Mouse (Mus musculus) ES-E14 (cell line): ENCODE measurements at regions not wholly inside any gene's neighbourhood (a gene's known extent, or its start where the extent isn't known, plus 50 kb on each side); places are given as distances from the start of the nearest gene placed in this dataset.

Source experiments
- DNase-seq: peaks from one replicate; pipeline ENCODE4 v3.0.0-alpha.2; 2013; ENCODE audit warnings: low read depth, low spot score
- H3K27ac ChIP-seq: 2 replicates; pipeline ENCODE4 v1.5.1; 2012; ENCODE audit warnings: low read depth, mild to moderate bottlenecking, low read length, moderate library complexity, mixed read lengths; ENCODE audit not compliant: poor library complexity, insufficient read depth, severe bottlenecking
- H3K36me3 ChIP-seq: 2 replicates; pipeline ENCODE4 v1.6.1; 2012; ENCODE audit warnings: mild to moderate bottlenecking, low read length, moderate library complexity, mixed read lengths; ENCODE audit not compliant: control insufficient read depth, poor library complexity, insufficient read depth, severe bottlenecking
- H3K4me1 ChIP-seq, 2 experiments: fragments of 150-350 bp in 1 of 2; sonication (generic) in 1 of 2; 2 replicates each; pipeline ENCODE4 v1.6.1; 2012; ENCODE audit warnings: low read length in 2 of 2, mild to moderate bottlenecking in 1 of 2, mixed read lengths in 1 of 2; ENCODE audit not compliant: control insufficient read depth in 2 of 2, insufficient read depth in 2 of 2, poor library complexity in 1 of 2
- H3K4me3 ChIP-seq, 2 experiments: fragments of 150-350 bp in 1 of 2; sonication (generic) in 1 of 2; 2 replicates each; pipeline ENCODE4 v1.5.1; 2012; ENCODE audit warnings: low read length in 2 of 2, low read depth in 1 of 2, mild to moderate bottlenecking in 1 of 2, mixed read lengths in 1 of 2; ENCODE audit not compliant: insufficient read depth in 1 of 2, poor library complexity in 1 of 2, severe bottlenecking in 1 of 2
- H3K9ac ChIP-seq: 2 replicates; pipeline ENCODE4 v1.6.1; 2012; ENCODE audit warnings: low read depth, mild to moderate bottlenecking, low read length, mixed read lengths; ENCODE audit not compliant: poor library complexity, insufficient read depth, severe bottlenecking
- H3K9me3 ChIP-seq: fragments of 150-350 bp; sonication (generic); 2 replicates; pipeline ENCODE4 v1.6.1; 2012; ENCODE audit warnings: low read depth, mild to moderate bottlenecking, low read length; ENCODE audit not compliant: control insufficient read depth, insufficient read depth
- CHD2 ChIP-seq: IDR thresholded peaks from 2 replicates; pipeline ENCODE4 v1.6.1; 2014; ENCODE audit warnings: mild to moderate bottlenecking, low read depth, low read length, inconsistent platforms
- HCFC1 ChIP-seq: IDR thresholded peaks from 2 replicates; pipeline ENCODE4 v1.6.1; 2012; ENCODE audit warnings: low read length, inconsistent platforms, borderline replicate concordance; ENCODE audit not compliant: insufficient read depth
- MAFK ChIP-seq: IDR thresholded peaks from 2 replicates; pipeline ENCODE4 v1.6.1; 2014; ENCODE audit warnings: mild to moderate bottlenecking, low read depth, low read length, inconsistent platforms; ENCODE audit not compliant: insufficient read depth
- ZC3H11A ChIP-seq: IDR thresholded peaks from 2 replicates; pipeline ENCODE4 v1.6.1; 2012; ENCODE audit warnings: low read depth, mild to moderate bottlenecking, inconsistent platforms, low read length, borderline replicate concordance
- ZNF384 ChIP-seq: IDR thresholded peaks from 2 replicates; pipeline ENCODE4 v1.6.1; 2012; ENCODE audit warnings: low read depth, low read length, inconsistent platforms
- in situ Hi-C, 2 experiments: fragments of 600-800 bp; cut with MboI; formaldehyde crosslinking; loops; one replicate each; pipeline ENCODE4 v1.15.1; 2025; ENCODE audit warnings: low sequenced_read_pairs in 2 of 2, inconsistent platforms in 1 of 2; ENCODE audit not compliant: unreplicated experiment in 2 of 2

DNA sequence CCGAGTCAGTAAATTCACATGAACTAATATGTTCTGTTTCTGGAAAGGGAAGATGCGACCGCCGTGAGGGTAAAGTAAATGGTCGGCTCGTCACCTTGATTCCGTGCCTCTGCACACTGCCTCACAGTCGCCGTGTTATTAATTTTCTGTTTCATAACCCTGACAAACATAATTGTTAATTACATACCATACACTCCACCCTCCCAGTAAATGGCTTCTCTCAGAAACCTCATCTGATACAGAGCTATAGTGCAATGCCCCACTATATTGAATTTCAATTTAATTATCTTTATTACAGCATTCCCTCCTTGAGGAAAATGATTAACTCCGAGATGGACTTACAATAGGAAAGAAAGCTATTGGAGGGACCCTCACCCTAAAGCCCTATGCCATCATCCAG, 305.5 kb upstream of the Id4 start:
- in situ Hi-C loops = no loop called here
- Histone ChIP-seq H3K27ac (no peak overlapping the region), H3K9me3 (no peaks in the 10 kb centered on the region), H3K4me1 (no peaks in the 10 kb centered on the region), H3K36me3 (no peaks in the 10 kb centered on the region), H3K9ac (no peak overlapping the region), H3K4me3 (no peak overlapping the region)
- TF ChIP-seq CHD2 (no peak), HCFC1 (no peak), ZC3H11A (no peak), ZNF384 (no peak), MAFK (no peak)
- no peak for DNase-seq

DNA sequence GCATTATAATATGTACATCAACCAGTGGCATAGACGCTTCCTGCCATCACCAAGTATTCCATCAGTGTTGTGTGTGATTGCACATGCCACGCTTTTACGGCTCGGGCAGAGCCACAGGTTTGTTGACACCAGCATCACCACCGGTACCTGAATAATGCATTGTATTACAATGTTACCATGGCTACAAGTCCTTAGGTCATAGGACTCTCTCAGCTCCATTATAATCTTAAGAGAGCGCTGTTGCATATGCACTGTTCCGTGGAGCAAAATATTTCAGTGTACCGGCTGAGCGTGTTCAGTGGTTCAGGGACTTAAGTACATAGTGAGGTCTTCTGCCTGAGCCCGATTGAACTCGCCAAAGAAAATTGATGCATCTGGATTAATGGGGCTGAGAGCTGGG, 303.4 kb upstream of the Id4 start:
- Histone ChIP-seq H3K27ac (no peak overlapping the region), H3K4me1 (no peaks in the 10 kb centered on the region), H3K4me3 (no peak overlapping the region), H3K9me3 (no peaks in the 10 kb centered on the region), H3K36me3 (no peaks in the 10 kb centered on the region), H3K9ac (no peak overlapping the region)
- no peak for TF ChIP-seq CHD2
- no peak for TF ChIP-seq ZC3H11A
- TF ChIP-seq HCFC1 = no peak
- no peak for TF ChIP-seq MAFK
- TF ChIP-seq ZNF384 = no peak
- in situ Hi-C loops = no loop called here
- DNase-seq = no peak

- DNase-seq = no peak
- Histone ChIP-seq H3K36me3 (no peaks in the 10 kb centered on the region), H3K4me1 (no peaks in the 10 kb centered on the region), H3K4me3 (no peak overlapping the region), H3K9ac (no peak overlapping the region), H3K27ac (no peak overlapping the region), H3K9me3 (no peaks in the 10 kb centered on the region)
- in situ Hi-C loops = no loop called here
- TF ChIP-seq CHD2 (no peak), HCFC1 (no peak), MAFK (no peak), ZC3H11A (no peak), ZNF384 (no peak)
These were observed 286.8 kb upstream of the Id4 start for GRCm38 (mm10) chr13:47974216-47974615.

GRCm38 (mm10) chr13:47974756-47975515, 286.1 kb upstream of the Id4 start:
- no peaks in the 10 kb centered on the region for H3K36me3 ChIP-seq
- no peak overlapping the region for H3K4me3 ChIP-seq
- H3K9ac ChIP-seq = no peak overlapping the region
- H3K4me1 ChIP-seq = no peaks in the 10 kb centered on the region
- DNase-seq = no peak
- no peak overlapping the region for H3K27ac ChIP-seq
- H3K9me3 ChIP-seq = no peaks in the 10 kb centered on the region
- in situ Hi-C loops = no loop called here
- TF ChIP-seq MAFK = no peak
- TF ChIP-seq CHD2 = no peak
- no peak for TF ChIP-seq ZC3H11A
- no peak for TF ChIP-seq HCFC1
- TF ChIP-seq ZNF384 = no peak

- H3K27ac ChIP-seq = no peak overlapping the region
- TF ChIP-seq MAFK = no peak
- no peak for TF ChIP-seq CHD2
- TF ChIP-seq HCFC1 = no peak
- H3K36me3 ChIP-seq = no peaks in the 10 kb centered on the region
- in situ Hi-C loops = no loop called here
- H3K4me3 ChIP-seq = no peak overlapping the region
- H3K9me3 ChIP-seq = no peaks in the 10 kb centered on the region
- no peaks in the 10 kb centered on the region for H3K4me1 ChIP-seq
- no peak for DNase-seq
- no peak overlapping the region; the same call in 1 of the 2 replicates for H3K9ac ChIP-seq
These were observed 262.5 kb upstream of the Id4 start for GRCm38 (mm10) chr13:47998495-47998894.
